Mouse (Mus musculus) CD4-positive helper T cell, adult 2 months (primary cell): Measurements from ENCODE around the gene Mrps15.

Experiments
- DNase-seq: peaks from one replicate; pipeline ENCODE4 v3.0.0-alpha.2; 2012; ENCODE audit warnings: low read depth, missing footprints, low spot score

Gene Mrps15

GRCm38 (mm10) chr4:126046851-126047585, at the start of gene Mrps15:
Gene Mrps15 (plus strand): TSS chr4:126046925.
- peak; percentile 88 for DNase-seq

GRCm38 (mm10) chr4:125997826-125998225, 48.9 kb upstream of the Mrps15 start:
- DNase-seq, result no peak

GRCm38 (mm10) chr4:126001311-126002199, 45.2 kb upstream of the Mrps15 start:
- DNase-seq, result no peak

GRCm38 (mm10) chr4:126017676-126018332, 28.9 kb upstream of the Mrps15 start:
- DNase-seq, result no peak

GRCm38 (mm10) chr4:126018966-126019538, 27.7 kb upstream of the Mrps15 start:
- no peak for DNase-seq

GRCm38 (mm10) chr4:126024303-126024900, 22.3 kb upstream of the Mrps15 start, which contains the start of gene Csf3r:
Gene Csf3r (plus strand): TSS chr4:126024550.
- DNase-seq, result no peak

- no peak for DNase-seq
Measured at GRCm38 (mm10) chr4:126025801-126026200, 20.9 kb upstream of the Mrps15 start.

- DNase-seq, result no peak
Measured at GRCm38 (mm10) chr4:126027980-126028379, 18.7 kb upstream of the Mrps15 start.

- no peak for DNase-seq
Measured at GRCm38 (mm10) chr4:126029042-126029441, 17.7 kb upstream of the Mrps15 start.

GRCm38 (mm10) chr4:126030705-126031104, 16.0 kb upstream of the Mrps15 start:
- no peak for DNase-seq

- no peak for DNase-seq
Measured at GRCm38 (mm10) chr4:126035413-126035812, 11.3 kb upstream of the Mrps15 start.

- DNase-seq, result no peak
Measured at GRCm38 (mm10) chr4:126051617-126052016, 4.9 kb downstream of the Mrps15 start.

- DNase-seq, result peak; percentile 11
Measured at GRCm38 (mm10) chr4:126057207-126058133, 10.7 kb downstream of the Mrps15 start.

GRCm38 (mm10) chr4:126058134-126058996, 11.6 kb downstream of the Mrps15 start, which contains the start of gene Oscp1:
Gene Oscp1 (plus strand): TSS chr4:126058565.
- DNase-seq, result peak; percentile 93

- no peak for DNase-seq
Measured at GRCm38 (mm10) chr4:126058997-126059362, 12.3 kb downstream of the Mrps15 start.

GRCm38 (mm10) chr4:126062856-126063255, 16.1 kb downstream of the Mrps15 start:
- no peak for DNase-seq

- DNase-seq, result no peak
Measured at GRCm38 (mm10) chr4:126065241-126065640, 18.5 kb downstream of the Mrps15 start.

- DNase-seq, result no peak
Measured at GRCm38 (mm10) chr4:126067401-126068077, 20.8 kb downstream of the Mrps15 start.

- no peak for DNase-seq
Measured at GRCm38 (mm10) chr4:126068842-126069241, 22.1 kb downstream of the Mrps15 start.
